Mouse (Mus musculus) MEL (cell line): Measurements from ENCODE around the gene Tmem165.

Experiments
- CTCF ChIP-seq, 3 experiments: IDR thresholded peaks in 2 of 3; conservative IDR thresholded peaks in 1 of 3; 2 replicates each; pipeline ENCODE4 v1.5.1; 2011 to 2012; ENCODE audit warnings: low read length in 3 of 3, low read depth in 2 of 3, mild to moderate bottlenecking in 2 of 3, improper control_type of control experiment in 1 of 3, inconsistent platforms in 1 of 3, mixed read lengths in 1 of 3, moderate library complexity in 1 of 3; ENCODE audit not compliant: control insufficient read depth in 1 of 3, insufficient read depth in 1 of 3, poor library complexity in 1 of 3, severe bottlenecking in 1 of 3
- E2F4 ChIP-seq: IDR thresholded peaks from 2 replicates; pipeline ENCODE4 v1.6.1; 2011; ENCODE audit warnings: low read depth, low read length, improper control_type of control experiment, borderline replicate concordance
- JUND ChIP-seq: IDR thresholded peaks from 2 replicates; pipeline ENCODE4 v1.6.1; 2011; ENCODE audit warnings: low read depth, mild to moderate bottlenecking, improper control_type of control experiment, low read length
- KAT2A ChIP-seq: conservative IDR thresholded peaks from 2 replicates; pipeline ENCODE4 v1.6.1; 2012; ENCODE audit warnings: low read depth, low read length, improper control_type of control experiment, inconsistent platforms
- MEF2A ChIP-seq: IDR thresholded peaks from 2 replicates; pipeline ENCODE4 v1.6.1; 2014; ENCODE audit warnings: low read depth, mild to moderate bottlenecking, inconsistent platforms, low read length, improper control_type of control experiment; ENCODE audit not compliant: poor library complexity, insufficient replicate concordance, severe bottlenecking; ENCODE audit errors: extremely low read depth
- POLR2A ChIP-seq, 2 experiments: IDR thresholded peaks; 2 replicates each; pipeline ENCODE4 v1.6.1; 2011 to 2012; ENCODE audit warnings: low read length in 2 of 2, mild to moderate bottlenecking in 2 of 2, control low read depth in 1 of 2, improper control_type of control experiment in 1 of 2, low read depth in 1 of 2, moderate library complexity in 1 of 2; ENCODE audit not compliant: control insufficient read depth in 1 of 2, insufficient read depth in 1 of 2, poor library complexity in 1 of 2
- POLR2AphosphoS5 ChIP-seq: IDR thresholded peaks from 2 replicates; pipeline ENCODE4 v1.6.1; 2012; ENCODE audit warnings: low read depth, borderline replicate concordance, mild to moderate bottlenecking, inconsistent platforms, low read length, moderate library complexity, mixed read lengths
- SIN3A ChIP-seq: IDR thresholded peaks from 2 replicates; pipeline ENCODE4 v1.6.1; 2012; ENCODE audit warnings: low read length, improper control_type of control experiment, inconsistent platforms
- UBTF ChIP-seq: IDR thresholded peaks from 2 replicates; pipeline ENCODE4 v1.6.1; 2012; ENCODE audit warnings: low read depth, mild to moderate bottlenecking, inconsistent platforms, low read length, improper control_type of control experiment, moderate library complexity, borderline replicate concordance; ENCODE audit not compliant: insufficient read depth
- ZC3H11A ChIP-seq: IDR thresholded peaks from 2 replicates; pipeline ENCODE4 v1.6.1; 2012; ENCODE audit warnings: low read depth, mild to moderate bottlenecking, inconsistent platforms, low read length, improper control_type of control experiment
- ZMIZ1 ChIP-seq: IDR thresholded peaks from 2 replicates; pipeline ENCODE4 v1.6.1; 2012; ENCODE audit warnings: low read depth, mild to moderate bottlenecking, inconsistent platforms, low read length, improper control_type of control experiment, moderate library complexity

DNA sequence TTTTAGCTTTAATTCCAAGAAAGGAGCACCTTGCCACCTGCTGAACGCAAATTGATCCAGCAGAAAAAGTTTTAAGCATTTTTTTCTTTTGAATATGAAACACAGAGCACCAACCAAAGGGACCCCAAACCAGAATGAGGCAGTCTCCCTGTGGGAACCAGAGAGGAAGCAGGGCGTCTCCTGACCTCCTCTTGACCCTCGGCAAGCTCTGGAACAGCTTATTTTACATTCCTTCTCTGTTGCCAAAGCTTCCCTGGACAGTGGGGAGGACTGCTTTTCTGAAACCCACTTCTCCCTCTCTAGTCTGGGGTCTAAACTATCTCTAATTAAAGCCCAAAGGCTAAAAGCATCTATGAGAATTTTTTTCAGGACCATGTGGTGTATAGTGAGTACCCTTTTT lies 7.3 kb upstream of the Tmem165 start:
- TF ChIP-seq ZC3H11A = no peak
- no peak for TF ChIP-seq POLR2AphosphoS5
- TF ChIP-seq MEF2A = no peak
- TF ChIP-seq ZMIZ1 = no peak
- no peak for TF ChIP-seq UBTF
- no peak for TF ChIP-seq SIN3A
- no peak for TF ChIP-seq JUND
- no peak for TF ChIP-seq CTCF (IDR thresholded peaks at IDR 0.05 in 2 of 3, conservative IDR thresholded peaks at IDR 0.05 in 1 of 3; ENCODE audit: control insufficient read depth in 1 of 3, insufficient read depth in 1 of 3, low read depth in 2 of 3, low read length in 3 of 3, poor library complexity in 1 of 3, severe bottlenecking in 1 of 3)
- no peak for TF ChIP-seq POLR2A (IDR thresholded peaks at IDR 0.05; ENCODE audit: control insufficient read depth in 1 of 2, insufficient read depth in 1 of 2, low read depth in 1 of 2, low read length in 2 of 2, poor library complexity in 1 of 2)
- no peak for TF ChIP-seq KAT2A
- TF ChIP-seq E2F4 = no peak
